Mouse (Mus musculus) kidney, adult 11 months (tissue): ENCODE results near the gene Gm28035.

Experiments used
- DNase-seq: peaks from one replicate; pipeline ENCODE4 v3.0.0; 2022

The Gm28035 gene

GRCm38 (mm10) chr2:30240267-30240666 is at the start of gene Gm28035:
Gene Gm28035 (plus strand): TSS chr2:30240567.
- DNase-seq = no peak

- peak; percentile 72 for DNase-seq
Measured at GRCm38 (mm10) chr2:30191790-30192580, 48.4 kb upstream of the Gm28035 start.

- DNase-seq = no peak
Measured at GRCm38 (mm10) chr2:30194656-30195055, 45.7 kb upstream of the Gm28035 start.

- peak; percentile 69 for DNase-seq
Measured at GRCm38 (mm10) chr2:30198021-30198420, 42.3 kb upstream of the Gm28035 start.

GRCm38 (mm10) chr2:30199984-30200383 is 40.4 kb upstream of the Gm28035 start:
- DNase-seq = no peak

- peak; percentile 44 for DNase-seq
Measured at GRCm38 (mm10) chr2:30200388-30200925, 39.9 kb upstream of the Gm28035 start.

GRCm38 (mm10) chr2:30203439-30203838 is 36.9 kb upstream of the Gm28035 start:
- DNase-seq = peak; percentile 37

- DNase-seq = peak; percentile 71
Measured at GRCm38 (mm10) chr2:30205255-30205628, 35.1 kb upstream of the Gm28035 start.

GRCm38 (mm10) chr2:30205629-30206357 is 34.6 kb upstream of the Gm28035 start, which contains the start of gene Kyat1:
Gene Kyat1 (minus strand): TSS chr2:30205847.
- DNase-seq = peak; percentile 94

- no peak for DNase-seq
Measured at GRCm38 (mm10) chr2:30207401-30207800, 33.0 kb upstream of the Gm28035 start.

- DNase-seq = no peak
Measured at GRCm38 (mm10) chr2:30207886-30208285, 32.5 kb upstream of the Gm28035 start.

GRCm38 (mm10) chr2:30211408-30212168 is 28.8 kb upstream of the Gm28035 start:
- DNase-seq = no peak

- DNase-seq = no peak
Measured at GRCm38 (mm10) chr2:30212169-30212545, 28.2 kb upstream of the Gm28035 start.

- no peak for DNase-seq
Measured at GRCm38 (mm10) chr2:30212951-30213350, 27.4 kb upstream of the Gm28035 start.

- no peak for DNase-seq
Measured at GRCm38 (mm10) chr2:30214745-30215144, 25.6 kb upstream of the Gm28035 start.

- DNase-seq = no peak
Measured at GRCm38 (mm10) chr2:30215493-30215892, 24.9 kb upstream of the Gm28035 start.

- DNase-seq = no peak
Measured at GRCm38 (mm10) chr2:30216293-30216692, 24.1 kb upstream of the Gm28035 start.

GRCm38 (mm10) chr2:30235593-30235992 is 4.8 kb upstream of the Gm28035 start:
- no peak for DNase-seq

- DNase-seq = no peak
Measured at GRCm38 (mm10) chr2:30236426-30237198, 3.8 kb upstream of the Gm28035 start.

- DNase-seq = peak; percentile 99
Measured at GRCm38 (mm10) chr2:30237199-30237880, 3.0 kb upstream of the Gm28035 start, which contains the start of gene Lrrc8a. Gene Lrrc8a (plus strand): TSS chr2:30237715.

GRCm38 (mm10) chr2:30237881-30238280 is 2.5 kb upstream of the Gm28035 start:
- peak; percentile 79 for DNase-seq
